Mouse (Mus musculus): Measurements from ENCODE around the gene Cacnb4. TPM values are rescaled to one million over a fixed set of nuclear protein-coding genes. Genes with fewer than 3 reads are reported as not detected.
A peak's percentile ranks its signal among the peaks of the same experiment; 100 is the strongest.

The Cacnb4 gene
- total RNA-seq, 2 experiments from 2014 or later = 0.09 TPM; not detected in 1

GRCm38 (mm10) chr2:52656722-52657121 lies 19.9 kb downstream of the Cacnb4 start:
- ATAC-seq (replicated peaks; ENCODE audit: low FRiP score, low TSS enrichment, poor library complexity, severe bottlenecking) = no peak

- ATAC-seq (replicated peaks; ENCODE audit: low FRiP score, low TSS enrichment, poor library complexity, severe bottlenecking) = no peak
Measured at GRCm38 (mm10) chr2:52654541-52654940, 22.1 kb downstream of the Cacnb4 start.

- no peak for ATAC-seq (replicated peaks; ENCODE audit: low FRiP score, low TSS enrichment, poor library complexity, severe bottlenecking)
Measured at GRCm38 (mm10) chr2:52651547-52651946, 25.1 kb downstream of the Cacnb4 start.

GRCm38 (mm10) chr2:52647255-52647998 lies 29.2 kb downstream of the Cacnb4 start:
- ATAC-seq (replicated peaks; ENCODE audit: low FRiP score, low TSS enrichment, poor library complexity, severe bottlenecking) = no peak

GRCm38 (mm10) chr2:52643657-52644056 lies 33.0 kb downstream of the Cacnb4 start:
- no peak for ATAC-seq (replicated peaks; ENCODE audit: low FRiP score, low TSS enrichment, poor library complexity, severe bottlenecking)

GRCm38 (mm10) chr2:52639530-52639875 lies 37.1 kb downstream of the Cacnb4 start:
- ATAC-seq (replicated peaks; ENCODE audit: low FRiP score, low TSS enrichment, poor library complexity, severe bottlenecking) = no peak

GRCm38 (mm10) chr2:52638857-52639529 lies 37.6 kb downstream of the Cacnb4 start:
- no peak for ATAC-seq (replicated peaks; ENCODE audit: low FRiP score, low TSS enrichment, poor library complexity, severe bottlenecking)

- ATAC-seq (replicated peaks; ENCODE audit: low FRiP score, low TSS enrichment, poor library complexity, severe bottlenecking) = no peak
Measured at GRCm38 (mm10) chr2:52638226-52638625, 38.4 kb downstream of the Cacnb4 start.

GRCm38 (mm10) chr2:52636051-52636450 lies 40.6 kb downstream of the Cacnb4 start:
- no peak for ATAC-seq (replicated peaks; ENCODE audit: low FRiP score, low TSS enrichment, poor library complexity, severe bottlenecking)

GRCm38 (mm10) chr2:52635358-52635757 lies 41.3 kb downstream of the Cacnb4 start:
- ATAC-seq (replicated peaks; ENCODE audit: low FRiP score, low TSS enrichment, poor library complexity, severe bottlenecking) = no peak

GRCm38 (mm10) chr2:52632880-52633279 lies 43.8 kb downstream of the Cacnb4 start:
- peak; percentile 67 for ATAC-seq (replicated peaks; ENCODE audit: low FRiP score, low TSS enrichment, poor library complexity, severe bottlenecking)

- ATAC-seq (replicated peaks; ENCODE audit: low FRiP score, low TSS enrichment, poor library complexity, severe bottlenecking) = no peak
Measured at GRCm38 (mm10) chr2:52628186-52628585, 48.4 kb downstream of the Cacnb4 start.

- ATAC-seq (replicated peaks; ENCODE audit: low FRiP score, low TSS enrichment, poor library complexity, severe bottlenecking) = no peak
Measured at GRCm38 (mm10) chr2:52626266-52626665, 50.4 kb downstream of the Cacnb4 start.

GRCm38 (mm10) chr2:52625731-52626130 lies 50.9 kb downstream of the Cacnb4 start:
- no peak for ATAC-seq (replicated peaks; ENCODE audit: low FRiP score, low TSS enrichment, poor library complexity, severe bottlenecking)

GRCm38 (mm10) chr2:52623921-52624404 lies 52.7 kb downstream of the Cacnb4 start:
- ATAC-seq (replicated peaks; ENCODE audit: low FRiP score, low TSS enrichment, poor library complexity, severe bottlenecking) = no peak

GRCm38 (mm10) chr2:52623461-52623860 lies 53.2 kb downstream of the Cacnb4 start:
- ATAC-seq (replicated peaks; ENCODE audit: low FRiP score, low TSS enrichment, poor library complexity, severe bottlenecking) = no peak

GRCm38 (mm10) chr2:52622616-52623015 lies 54.0 kb downstream of the Cacnb4 start:
- no peak for ATAC-seq (replicated peaks; ENCODE audit: low FRiP score, low TSS enrichment, poor library complexity, severe bottlenecking)

GRCm38 (mm10) chr2:52619406-52619974 lies 57.1 kb downstream of the Cacnb4 start:
- no peak; the same call in 1 of the 2 replicates for ATAC-seq (replicated peaks; ENCODE audit: low FRiP score, low TSS enrichment, poor library complexity, severe bottlenecking)

- 0 out of 2 replicates have a peak, but pooled peaks have one; percentile 29 for ATAC-seq (replicated peaks; ENCODE audit: low FRiP score, low TSS enrichment, poor library complexity, severe bottlenecking)
Measured at GRCm38 (mm10) chr2:52618804-52619203, 57.8 kb downstream of the Cacnb4 start.

- no peak for ATAC-seq (replicated peaks; ENCODE audit: low FRiP score, low TSS enrichment, poor library complexity, severe bottlenecking)
Measured at GRCm38 (mm10) chr2:52615429-52615828, 61.2 kb downstream of the Cacnb4 start.
